Mouse (Mus musculus): ENCODE measurements around the gene Isl1. TPM values are rescaled to one million over a fixed set of nuclear protein-coding genes. Genes with fewer than 3 reads are reported as not detected.

Gene Isl1
- polyA plus RNA-seq, 1 experiment from 2014 or later, result 16.7 TPM

DNA sequence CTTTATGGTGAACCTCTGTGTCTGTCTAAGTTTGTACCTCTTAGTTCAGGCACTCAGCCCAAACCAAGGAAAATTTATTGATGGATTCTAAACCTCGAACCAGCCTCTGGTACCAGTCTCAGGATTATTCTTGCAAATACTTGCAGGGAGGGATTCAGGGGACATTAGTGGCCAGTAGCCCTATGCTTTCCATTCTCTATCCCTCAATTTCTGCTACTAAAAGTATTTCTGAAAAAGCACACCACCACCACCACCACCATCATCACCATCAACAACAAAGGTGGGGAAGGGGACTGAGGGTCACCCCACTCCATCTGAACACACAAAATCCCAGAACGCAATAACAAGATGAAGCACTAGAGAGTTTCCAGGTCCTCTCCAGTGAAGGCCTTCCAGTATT lies 3.8 kb downstream of the Isl1 start:
- 14% methylated on average over 2 of the region's 2 CpGs for WGBS
- Histone ChIP-seq H3K27ac (no peak overlapping the region), H3K4me1 (replicated peaks) (peaks cover 29% of the 10 kb centered on the region), H3K4me3 (replicated peaks) (no peak overlapping the region), H3K9ac (replicated peaks) (no peak overlapping the region), H3K9me3 (no peaks in the 10 kb centered on the region), H3K4me2 (peak overlapping the region; percentile 48), H3K36me3 (no peaks in the 10 kb centered on the region), H3K27me3 (peaks cover 87% of the 10 kb centered on the region)
- ATAC-seq (ENCODE audit: insufficient number of reproducible peaks, insufficient read depth, low FRiP score, low TSS enrichment, low read depth), result no peak

DNA sequence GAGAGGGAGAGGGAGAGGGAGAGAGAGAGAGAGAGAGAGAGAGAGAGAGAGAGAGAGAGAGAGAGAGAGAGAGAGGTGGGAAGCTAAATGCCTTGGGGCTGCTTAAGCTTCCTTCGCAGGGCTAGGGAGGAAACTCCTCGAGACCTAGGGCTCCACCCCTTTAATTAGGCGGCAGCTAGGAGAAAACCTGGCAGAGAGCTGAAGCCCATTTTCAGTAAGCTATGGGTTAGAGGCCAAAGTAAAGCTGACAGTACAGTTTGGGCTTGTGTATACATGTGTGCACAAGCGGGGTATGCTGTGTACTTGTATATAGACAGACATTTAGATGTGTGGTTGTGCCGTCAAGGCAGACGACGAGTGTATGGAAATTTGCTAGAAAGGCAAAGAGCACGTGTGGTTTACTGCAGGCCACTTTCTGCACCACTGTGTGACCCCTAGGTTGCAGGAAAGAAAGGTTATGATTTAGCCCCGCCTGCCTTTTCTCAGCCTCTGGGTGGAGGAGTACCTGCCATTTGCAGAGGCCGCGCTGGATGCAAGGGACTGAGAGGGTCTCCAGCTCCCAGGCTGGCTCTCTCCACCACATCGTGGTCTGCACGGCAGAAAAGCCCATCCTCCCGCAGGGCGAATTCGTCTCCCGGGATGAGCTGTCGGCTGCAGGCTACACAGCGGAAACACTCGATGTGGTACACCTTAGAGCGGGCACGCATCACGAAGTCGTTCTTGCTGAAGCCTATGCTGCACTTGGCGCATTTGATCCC lies 4.6 kb downstream of the Isl1 start:
- peaks cover 88% of the 10 kb centered on the region for H3K27me3 ChIP-seq
- H3K9ac ChIP-seq (replicated peaks), result peak overlapping the region; percentile 5; the same call in 1 of the 2 replicates
- no peaks in the 10 kb centered on the region for H3K9me3 ChIP-seq
- H3K27ac ChIP-seq, result no peak overlapping the region
- ATAC-seq (ENCODE audit: insufficient number of reproducible peaks, insufficient read depth, low FRiP score, low TSS enrichment, low read depth), result no peak
- peaks cover 24% of the 10 kb centered on the region for H3K4me1 ChIP-seq (replicated peaks)
- H3K4me2 ChIP-seq, result peak overlapping the region; percentile 48
- H3K4me3 ChIP-seq (replicated peaks), result peak overlapping the region; percentile 25
- 1% methylated on average over 25 of the region's 25 CpGs for WGBS
- H3K36me3 ChIP-seq, result no peaks in the 10 kb centered on the region

DNA sequence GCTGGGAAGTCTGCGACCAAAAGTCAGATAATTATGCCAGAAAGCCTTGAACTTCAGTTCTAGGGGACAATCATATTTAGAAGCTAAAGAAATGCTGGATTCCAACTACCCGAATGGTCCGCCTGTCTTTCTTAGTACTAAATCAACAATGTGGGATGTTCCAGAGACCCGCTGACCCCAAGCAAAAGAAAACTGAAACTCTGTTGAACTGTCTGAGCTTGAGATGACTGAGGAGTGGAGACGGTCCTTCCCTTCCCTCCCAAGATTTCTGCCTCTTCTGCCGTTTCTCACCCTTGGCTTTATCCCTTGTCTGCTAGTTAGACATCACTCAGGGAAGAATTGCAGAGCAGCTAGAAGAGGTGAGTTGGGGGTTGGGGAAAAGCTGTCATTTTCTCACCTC lies 5.7 kb downstream of the Isl1 start:
- Histone ChIP-seq H3K9me3 (no peaks in the 10 kb centered on the region), H3K4me1 (replicated peaks) (peaks cover 18% of the 10 kb centered on the region), H3K4me3 (replicated peaks) (0 out of 2 replicates have a peak overlapping the region, but pooled peaks have one; percentile 6), H3K27me3 (peaks cover 86% of the 10 kb centered on the region), H3K36me3 (no peaks in the 10 kb centered on the region), H3K27ac (no peak overlapping the region), H3K9ac (replicated peaks) (no peak overlapping the region), H3K4me2 (peak overlapping the region; percentile 17; the same call in 1 of the 2 replicates)
- WGBS, result 2% methylated on average over 6 of the region's 6 CpGs
- no peak for ATAC-seq (ENCODE audit: insufficient number of reproducible peaks, insufficient read depth, low FRiP score, low TSS enrichment, low read depth)

DNA sequence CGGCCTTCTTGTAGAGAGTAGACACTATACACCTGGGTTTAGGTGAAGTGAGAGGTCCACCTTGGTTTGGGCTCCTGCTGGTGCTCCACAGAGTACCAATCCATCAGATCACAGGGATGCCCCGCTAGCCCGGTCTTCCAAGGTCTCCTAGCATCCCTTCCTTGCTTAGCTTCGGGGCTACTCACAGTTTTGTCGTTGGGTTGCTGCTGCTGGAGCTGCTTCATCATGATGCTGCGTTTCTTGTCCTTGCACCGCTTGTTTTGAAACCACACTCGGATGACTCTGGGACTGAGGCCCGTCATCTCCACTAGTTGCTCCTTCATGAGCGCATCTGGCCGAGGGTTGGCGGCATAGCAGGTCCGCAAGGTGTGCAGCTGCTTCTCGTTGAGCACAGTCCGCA lies 6.6 kb downstream of the Isl1 start:
- 11% methylated on average over 15 of the region's 15 CpGs for WGBS
- Histone ChIP-seq H3K36me3 (no peaks in the 10 kb centered on the region), H3K4me1 (replicated peaks) (peaks cover 18% of the 10 kb centered on the region), H3K27ac (no peak overlapping the region), H3K4me3 (replicated peaks) (peak overlapping the region; percentile 6; the same call in 1 of the 2 replicates), H3K9me3 (no peaks in the 10 kb centered on the region), H3K9ac (replicated peaks) (no peak overlapping the region), H3K4me2 (peak overlapping the region; percentile 26), H3K27me3 (peaks cover 86% of the 10 kb centered on the region)
- ATAC-seq (ENCODE audit: insufficient number of reproducible peaks, insufficient read depth, low FRiP score, low TSS enrichment, low read depth), result peak; percentile 12; the same call in 1 of the 2 replicates

GRCm38 (mm10) chr13:116301706-116302105 lies 7.8 kb downstream of the Isl1 start:
- peaks cover 26% of the 10 kb centered on the region for H3K4me1 ChIP-seq (replicated peaks)
- no peak overlapping the region for H3K4me2 ChIP-seq
- peaks cover 91% of the 10 kb centered on the region for H3K27me3 ChIP-seq
- no peaks in the 10 kb centered on the region for H3K9me3 ChIP-seq
- no peak overlapping the region for H3K4me3 ChIP-seq (replicated peaks)
- no peak overlapping the region for H3K27ac ChIP-seq
- ATAC-seq (ENCODE audit: insufficient number of reproducible peaks, insufficient read depth, low FRiP score, low TSS enrichment, low read depth), result no peak
- H3K9ac ChIP-seq (replicated peaks), result no peak overlapping the region
- H3K36me3 ChIP-seq, result no peaks in the 10 kb centered on the region
- 26% methylated on average over 3 of the region's 3 CpGs for WGBS

GRCm38 (mm10) chr13:116299241-116299640 lies 10.2 kb downstream of the Isl1 start:
- Histone ChIP-seq H3K27ac (no peak overlapping the region), H3K4me2 (no peak overlapping the region), H3K4me1 (replicated peaks) (peaks cover 16% of the 10 kb centered on the region; the same call in 1 of the 2 replicates), H3K9me3 (no peaks in the 10 kb centered on the region), H3K27me3 (peaks cover 85% of the 10 kb centered on the region), H3K36me3 (no peaks in the 10 kb centered on the region), H3K9ac (replicated peaks) (no peak overlapping the region), H3K4me3 (replicated peaks) (no peak overlapping the region)
- 21% methylated on average over 7 of the region's 7 CpGs for whole genome bisulfite sequencing
- ATAC-seq (ENCODE audit: insufficient number of reproducible peaks, insufficient read depth, low FRiP score, low TSS enrichment, low read depth), result no peak

DNA sequence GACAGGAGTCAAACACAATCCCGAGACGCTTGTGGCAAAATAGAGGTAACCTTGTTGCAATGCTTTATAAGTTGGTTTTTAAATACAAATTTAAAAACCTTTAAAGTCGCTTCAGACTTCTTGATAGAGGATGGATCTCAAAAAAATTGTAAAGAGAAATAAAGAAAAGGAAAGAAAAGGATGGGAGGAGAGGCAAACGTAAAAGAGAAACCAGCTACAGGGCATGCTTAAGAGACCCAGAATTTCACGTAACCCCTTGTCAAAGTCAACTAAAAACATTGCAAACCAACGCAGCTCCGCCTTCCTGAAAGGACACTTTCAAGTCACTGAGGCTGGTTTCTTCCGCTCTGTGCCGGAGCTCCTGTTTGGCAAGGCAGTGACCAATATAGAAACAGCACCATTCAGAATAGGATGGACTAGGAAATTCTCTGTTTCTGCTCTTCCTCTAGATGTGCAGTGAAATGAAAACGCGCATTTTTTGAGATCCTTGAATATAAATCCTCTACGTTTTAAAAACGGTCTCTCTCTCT lies 10.8 kb downstream of the Isl1 start:
- 15% methylated on average over 13 of the region's 13 CpGs for WGBS
- Histone ChIP-seq H3K9ac (replicated peaks) (no peak overlapping the region), H3K36me3 (no peaks in the 10 kb centered on the region), H3K4me3 (replicated peaks) (no peak overlapping the region), H3K4me1 (replicated peaks) (peaks cover 14% of the 10 kb centered on the region), H3K27me3 (peaks cover 85% of the 10 kb centered on the region), H3K9me3 (no peaks in the 10 kb centered on the region), H3K27ac (no peak overlapping the region), H3K4me2 (no peak overlapping the region)
- ATAC-seq (ENCODE audit: insufficient number of reproducible peaks, insufficient read depth, low FRiP score, low TSS enrichment, low read depth), result no peak

DNA sequence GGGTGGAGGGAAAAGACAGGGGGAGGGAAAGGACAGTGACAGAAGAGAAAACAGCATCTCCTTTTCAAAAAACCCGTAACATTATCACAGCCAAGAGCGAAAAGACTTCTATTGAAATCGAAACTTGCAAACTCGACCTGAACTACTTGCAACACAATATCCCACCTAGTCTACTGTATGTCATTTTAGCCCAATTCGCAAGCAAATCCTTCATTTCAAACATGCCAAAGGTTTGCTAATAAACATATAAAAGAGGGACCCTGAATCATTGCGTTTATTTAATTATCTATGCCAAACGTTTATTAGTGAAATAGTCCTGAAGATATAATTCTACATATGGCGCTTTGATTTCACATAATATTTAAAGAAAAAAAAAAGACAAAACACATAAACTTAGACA lies 11.5 kb downstream of the Isl1 start:
- Histone ChIP-seq H3K4me1 (replicated peaks) (peaks cover 11% of the 10 kb centered on the region), H3K9ac (replicated peaks) (no peak overlapping the region), H3K27me3 (peaks cover 84% of the 10 kb centered on the region), H3K27ac (no peak overlapping the region), H3K9me3 (no peaks in the 10 kb centered on the region), H3K4me2 (peak overlapping the region; percentile 51), H3K4me3 (replicated peaks) (0 out of 2 replicates have a peak overlapping the region, but pooled peaks have one; percentile 26), H3K36me3 (no peaks in the 10 kb centered on the region)
- WGBS, result 7% methylated on average over 8 of the region's 8 CpGs
- ATAC-seq (ENCODE audit: insufficient number of reproducible peaks, insufficient read depth, low FRiP score, low TSS enrichment, low read depth), result no peak

GRCm38 (mm10) chr13:116297048-116297811 lies 12.3 kb downstream of the Isl1 start:
- Histone ChIP-seq H3K9me3 (no peaks in the 10 kb centered on the region), H3K27me3 (peaks cover 83% of the 10 kb centered on the region), H3K4me2 (peak overlapping the region; percentile 51), H3K4me3 (replicated peaks) (peak overlapping the region; percentile 26), H3K9ac (replicated peaks) (no peak overlapping the region; the same call in 1 of the 2 replicates), H3K36me3 (no peaks in the 10 kb centered on the region), H3K4me1 (replicated peaks) (peaks cover 11% of the 10 kb centered on the region), H3K27ac (no peak overlapping the region)
- peak; percentile 67 for ATAC-seq (ENCODE audit: insufficient number of reproducible peaks, insufficient read depth, low FRiP score, low TSS enrichment, low read depth)
- under 1% methylated on average over 33 of the region's 33 CpGs for WGBS

GRCm38 (mm10) chr13:116295401-116295800 lies 14.1 kb downstream of the Isl1 start:
- no peak overlapping the region for H3K27ac ChIP-seq
- 22% methylated on average over 4 of the region's 4 CpGs for WGBS

GRCm38 (mm10) chr13:116294734-116295133 lies 14.8 kb downstream of the Isl1 start:
- Histone ChIP-seq H3K9ac (replicated peaks) (no peak overlapping the region), H3K36me3 (no peaks in the 10 kb centered on the region), H3K27me3 (peaks cover 58% of the 10 kb centered on the region), H3K9me3 (no peaks in the 10 kb centered on the region), H3K4me2 (no peak overlapping the region), H3K4me1 (replicated peaks) (peaks cover 11% of the 10 kb centered on the region), H3K27ac (no peak overlapping the region), H3K4me3 (replicated peaks) (no peak overlapping the region)
- ATAC-seq (ENCODE audit: insufficient number of reproducible peaks, insufficient read depth, low FRiP score, low TSS enrichment, low read depth), result no peak
- 6% methylated on average over 6 of the region's 6 CpGs for WGBS

More at GRCm38 (mm10) chr13:116295401-116295800, 14.1 kb downstream of the Isl1 start:
- Histone ChIP-seq H3K36me3 (no peaks in the 10 kb centered on the region), H3K4me2 (no peak overlapping the region), H3K9ac (replicated peaks) (no peak overlapping the region), H3K9me3 (no peaks in the 10 kb centered on the region), H3K4me3 (replicated peaks) (no peak overlapping the region), H3K4me1 (replicated peaks) (peaks cover 11% of the 10 kb centered on the region), H3K27me3 (peaks cover 65% of the 10 kb centered on the region)
- no peak for ATAC-seq (ENCODE audit: insufficient number of reproducible peaks, insufficient read depth, low FRiP score, low TSS enrichment, low read depth)
